Mouse (Mus musculus) mouse trophoblast stem cell (cell line): Measurements from ENCODE around the gene Bloc1s1.

Experiments
- in situ Hi-C, 2 experiments: fragments of 300-500 bp; cut with MseI, MboI; formaldehyde crosslinking; loops; 2 replicates in 1 of 2; 3 replicates in 1 of 2; pipeline ENCODE4 v1.15.1; 2025

Gene Bloc1s1

DNA sequence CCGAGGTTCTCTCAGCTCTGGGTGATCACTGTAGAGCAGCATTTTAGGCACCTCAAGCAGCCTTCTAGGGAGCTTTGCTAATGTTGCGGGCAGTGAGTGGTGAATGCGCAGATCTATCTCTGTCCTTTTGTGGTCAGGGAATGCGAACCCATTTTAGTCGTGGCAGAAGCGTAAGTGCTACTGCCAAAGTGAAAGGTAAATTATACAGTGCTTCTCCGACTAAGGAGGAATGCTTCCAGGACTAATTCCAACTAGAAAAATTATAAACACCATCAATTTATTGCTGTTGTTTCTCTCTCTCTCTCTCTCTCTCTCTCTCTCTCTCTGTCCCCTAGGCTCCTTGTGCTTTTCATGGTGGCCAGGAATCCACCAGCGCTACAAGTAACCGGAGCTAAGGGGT, at the start of gene Bloc1s1:
TSS of gene Bloc1s1 (minus strand) at position 101 of the 400 bp plus-strand sequence.
- in situ Hi-C loops: no loop called here

DNA sequence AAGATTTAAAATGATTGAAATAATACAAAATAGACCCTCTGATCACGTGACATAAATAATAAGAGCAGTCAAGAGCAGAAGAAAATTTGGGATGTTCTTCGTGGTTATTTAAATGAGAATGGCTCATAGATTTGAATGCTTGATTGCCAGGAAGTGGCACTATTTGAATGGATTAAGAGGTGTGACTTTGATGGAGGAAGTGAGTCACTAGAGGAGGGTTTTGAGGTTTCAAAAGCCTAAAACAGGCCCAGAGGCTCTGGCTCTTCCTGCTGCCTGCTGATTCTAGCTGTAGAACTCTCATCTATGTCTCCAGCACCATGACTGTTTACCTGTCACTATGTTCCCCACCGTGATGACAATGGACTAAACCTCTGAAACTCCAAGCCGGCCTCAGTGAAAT, 49.0 kb upstream of the Bloc1s1 start:
- in situ Hi-C loops: loop anchor here in 1 of 2 experiments (10.0 kb wide), 1 partner anchor 58 kb away; no protein-coding TSS in a partner anchor

- in situ Hi-C loops: loop anchor here in 1 of 2 experiments (10.0 kb wide), 1 partner anchor 56 kb away; no protein-coding TSS in a partner anchor
Measured at GRCm38 (mm10) chr10:128970740-128971250, 47.0 kb upstream of the Bloc1s1 start.

DNA sequence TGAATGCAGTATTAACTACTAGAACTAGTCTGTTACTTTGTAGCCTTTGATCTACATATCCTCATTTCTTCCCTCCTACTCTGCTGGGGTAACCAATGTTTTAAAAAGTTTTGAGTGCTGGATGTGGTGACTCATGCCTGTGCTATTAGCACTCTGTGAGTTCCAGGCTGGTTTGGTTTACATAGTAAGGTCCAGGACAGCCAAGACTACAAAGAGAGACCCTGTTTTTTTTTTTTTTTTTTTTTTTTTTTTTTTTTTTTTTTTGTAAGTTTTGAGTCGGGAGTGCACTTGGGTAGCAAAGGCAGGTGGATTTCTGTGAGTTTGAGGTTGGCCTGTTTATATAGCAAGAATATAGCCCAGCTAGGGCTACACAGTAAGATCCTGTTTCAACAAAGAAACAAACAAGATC, 44.5 kb upstream of the Bloc1s1 start:
- in situ Hi-C loops: no loop called here

DNA sequence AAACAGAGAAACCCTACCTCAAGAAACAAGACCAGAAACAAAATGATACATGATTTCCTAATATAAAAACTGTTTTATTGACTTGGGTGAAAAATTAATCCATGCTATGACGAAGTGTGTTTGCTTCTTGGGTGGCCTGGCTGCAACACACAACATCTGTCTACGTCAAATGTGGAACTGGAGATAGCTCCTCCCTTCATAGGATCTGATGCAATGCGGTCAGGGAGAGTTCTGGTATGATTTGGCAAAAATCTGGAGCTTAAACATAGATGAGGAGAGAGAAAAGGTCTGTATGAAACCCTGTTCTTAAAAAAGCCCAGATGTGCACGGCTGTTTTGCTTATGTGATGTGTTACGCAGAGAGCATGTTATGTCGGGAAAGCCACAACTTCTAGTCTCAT, 42.0 kb upstream of the Bloc1s1 start:
- in situ Hi-C loops: no loop called here

DNA sequence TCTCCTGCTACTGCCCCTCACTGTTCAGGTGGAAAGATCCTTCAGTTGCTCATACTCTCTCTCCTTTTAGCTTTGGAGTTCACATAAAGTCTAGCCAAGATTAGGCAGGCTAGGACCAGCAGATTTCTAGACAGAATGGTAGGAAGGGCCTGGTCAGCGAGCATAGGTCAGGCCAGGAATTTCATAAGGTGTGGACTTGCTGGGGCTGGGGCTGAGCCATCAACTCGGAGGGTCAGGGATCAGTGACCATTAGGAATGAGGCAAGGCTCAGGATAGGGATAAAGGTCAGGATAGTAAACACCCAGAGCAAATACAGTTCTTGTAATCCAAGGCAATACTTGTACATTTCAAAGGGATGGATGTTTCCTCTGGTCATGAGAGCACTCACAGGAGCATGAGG, 41.1 kb upstream of the Bloc1s1 start:
- in situ Hi-C loops: no loop called here

DNA sequence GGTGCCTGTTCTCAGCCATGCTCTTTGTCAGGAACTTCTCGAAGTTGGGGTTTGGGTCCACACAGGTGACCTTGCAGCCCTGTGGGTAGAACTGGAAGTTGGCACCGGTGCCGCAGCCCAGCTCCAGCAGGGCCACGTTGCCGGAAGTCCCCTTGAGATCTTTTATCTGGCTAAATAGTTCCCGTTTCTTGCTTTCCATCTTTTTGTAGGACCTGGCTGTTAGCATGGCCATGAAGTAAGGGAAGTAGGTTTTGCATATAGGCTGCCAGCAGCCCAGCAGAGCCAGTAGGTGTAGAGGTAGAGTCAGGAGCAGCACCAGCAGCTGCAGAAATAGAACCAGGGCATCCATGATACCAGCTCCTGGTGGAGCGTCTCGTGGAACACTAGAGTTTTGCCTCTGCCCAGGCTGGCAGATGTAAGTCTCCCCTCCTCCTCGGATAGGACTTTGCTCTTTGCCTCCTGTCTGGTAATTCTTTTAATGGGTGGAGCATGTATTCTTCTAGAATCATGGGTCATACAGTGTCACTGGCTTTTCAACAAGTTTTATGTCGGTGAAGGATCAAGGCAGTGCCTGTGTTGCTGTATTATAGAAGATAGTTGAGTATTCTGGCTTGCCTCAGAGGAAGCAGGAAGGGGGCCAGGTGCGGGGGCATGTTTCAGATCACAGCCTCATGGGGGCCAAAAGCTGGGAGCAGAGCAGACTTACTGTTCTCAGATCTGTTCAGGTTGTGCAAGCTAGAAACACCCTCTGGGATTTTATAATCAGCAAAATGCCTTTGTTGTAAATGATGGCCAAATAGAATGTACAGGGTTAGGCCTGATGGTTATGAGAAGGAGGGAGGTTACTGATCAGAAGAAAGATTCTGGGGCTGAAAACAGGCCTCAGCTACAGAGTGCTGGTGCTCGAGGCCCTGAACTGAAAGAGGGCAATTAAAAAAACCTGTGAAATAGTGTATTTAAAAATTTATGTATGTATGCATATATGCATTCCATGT, 37.1 kb upstream of the Bloc1s1 start, which contains the start of gene Mettl7b:
TSS of gene Mettl7b (minus strand) at position 399 of the 995 bp plus-strand sequence.
- in situ Hi-C loops: no loop called here

DNA sequence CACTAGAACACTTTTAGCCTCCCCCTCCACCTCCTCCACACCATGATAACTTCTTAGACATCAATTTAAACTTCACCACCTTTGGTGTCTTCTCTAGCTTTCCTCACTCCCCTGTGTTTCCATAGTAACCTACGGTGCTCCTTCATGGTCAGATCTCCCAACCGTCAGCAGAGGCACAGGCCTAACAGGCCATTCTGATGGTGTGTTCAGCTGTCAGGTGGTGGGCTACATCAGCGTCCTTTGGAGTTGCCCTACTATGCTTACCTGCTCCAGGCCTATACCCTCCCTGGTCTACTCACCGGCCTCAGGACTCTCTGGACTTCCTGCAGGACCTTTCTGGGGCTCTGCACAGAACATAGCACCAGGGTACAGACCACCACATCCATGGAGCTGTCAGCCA, 36.3 kb upstream of the Bloc1s1 start:
- in situ Hi-C loops: no loop called here

DNA sequence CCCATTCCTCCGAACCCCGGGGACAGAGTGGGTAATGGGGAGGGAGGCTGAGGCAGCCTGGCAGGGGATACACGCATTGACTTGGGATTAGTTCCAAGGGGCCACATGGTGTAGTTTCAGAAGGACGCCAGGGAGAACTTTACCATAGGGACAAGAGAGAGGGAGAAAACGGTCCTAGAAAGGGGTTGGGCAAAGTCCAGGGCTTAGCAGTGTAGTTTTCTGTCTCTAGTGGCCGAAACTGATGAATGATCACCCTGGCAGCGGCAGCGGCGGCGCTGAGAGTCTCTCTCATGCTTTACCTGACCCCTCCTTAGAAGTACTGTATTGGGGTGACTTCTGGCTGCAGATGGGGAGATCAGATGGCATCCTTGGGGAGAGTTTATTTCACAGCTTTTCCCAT, 34.5 kb upstream of the Bloc1s1 start:
- in situ Hi-C loops: no loop called here

DNA sequence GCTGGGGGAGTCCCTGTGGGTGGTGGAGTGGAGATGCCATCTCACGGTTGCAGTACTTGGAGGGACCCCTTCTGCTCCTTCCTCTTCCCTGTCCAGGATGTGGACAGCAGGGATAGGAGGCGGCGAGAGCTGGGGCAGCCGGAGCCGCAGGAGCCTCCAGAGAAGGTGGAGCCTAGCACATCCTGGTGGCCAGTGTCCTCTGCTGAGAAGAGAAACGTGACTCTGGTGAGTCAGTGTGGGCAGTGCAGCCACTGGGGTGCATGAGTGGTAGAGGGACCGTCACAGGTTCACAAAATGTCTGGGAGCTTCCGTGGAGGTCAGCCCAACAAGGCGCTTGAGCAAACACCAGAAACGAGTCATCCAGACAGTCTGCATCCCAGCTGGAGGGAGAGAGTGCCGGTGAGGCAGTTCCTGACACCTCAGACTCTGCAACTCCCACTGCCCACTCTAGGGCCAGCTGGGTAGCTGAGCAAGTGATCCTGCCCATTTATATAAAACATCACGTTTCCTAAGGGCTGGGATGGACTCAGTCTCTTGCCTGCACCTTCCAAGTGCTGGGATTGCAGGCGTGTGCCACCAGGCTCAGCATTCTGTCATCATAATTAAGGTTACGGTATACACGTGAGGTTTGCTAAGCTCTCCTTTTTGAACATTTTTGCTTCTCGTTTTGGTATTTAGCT, 26.5 kb upstream of the Bloc1s1 start:
- in situ Hi-C loops: no loop called here

DNA sequence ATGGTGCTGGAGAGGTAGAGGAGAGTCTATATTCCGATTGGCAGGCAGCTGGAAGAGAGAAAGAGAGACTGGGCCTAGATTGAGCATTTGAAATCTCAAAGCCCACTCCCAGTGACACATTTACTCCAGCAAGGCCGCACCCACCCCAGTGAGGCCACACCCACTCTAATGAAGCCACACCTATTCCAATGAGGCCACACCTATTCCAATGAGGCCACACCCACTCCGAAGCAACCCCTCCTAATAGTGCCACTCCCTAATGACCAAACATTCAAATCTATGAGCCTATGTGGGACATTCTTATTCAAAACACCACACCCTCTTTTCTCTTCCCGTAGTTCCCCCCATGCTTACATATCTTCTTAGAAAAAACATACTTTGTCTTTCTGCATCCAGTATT, 23.7 kb upstream of the Bloc1s1 start:
- in situ Hi-C loops: no loop called here

DNA sequence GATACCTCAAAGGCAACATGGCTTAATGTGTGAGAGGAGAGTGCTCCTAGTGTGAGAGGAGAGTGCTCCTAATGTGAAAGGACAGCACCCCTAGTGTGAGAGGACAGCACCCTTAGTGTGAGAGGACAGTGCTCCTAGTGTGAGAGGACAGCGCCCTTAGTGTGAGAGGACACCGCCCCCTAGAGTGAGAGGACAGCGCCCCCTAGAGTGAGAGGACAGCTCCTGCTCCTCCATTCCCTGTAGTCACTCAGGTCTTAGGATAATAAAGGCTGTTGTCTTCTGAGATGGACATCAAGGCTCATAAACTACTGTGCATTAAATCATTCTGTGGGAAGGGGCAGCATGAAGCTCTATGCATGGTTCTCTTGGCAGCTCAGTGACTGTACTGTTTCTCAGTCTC, 21.8 kb upstream of the Bloc1s1 start:
- in situ Hi-C loops: no loop called here

DNA sequence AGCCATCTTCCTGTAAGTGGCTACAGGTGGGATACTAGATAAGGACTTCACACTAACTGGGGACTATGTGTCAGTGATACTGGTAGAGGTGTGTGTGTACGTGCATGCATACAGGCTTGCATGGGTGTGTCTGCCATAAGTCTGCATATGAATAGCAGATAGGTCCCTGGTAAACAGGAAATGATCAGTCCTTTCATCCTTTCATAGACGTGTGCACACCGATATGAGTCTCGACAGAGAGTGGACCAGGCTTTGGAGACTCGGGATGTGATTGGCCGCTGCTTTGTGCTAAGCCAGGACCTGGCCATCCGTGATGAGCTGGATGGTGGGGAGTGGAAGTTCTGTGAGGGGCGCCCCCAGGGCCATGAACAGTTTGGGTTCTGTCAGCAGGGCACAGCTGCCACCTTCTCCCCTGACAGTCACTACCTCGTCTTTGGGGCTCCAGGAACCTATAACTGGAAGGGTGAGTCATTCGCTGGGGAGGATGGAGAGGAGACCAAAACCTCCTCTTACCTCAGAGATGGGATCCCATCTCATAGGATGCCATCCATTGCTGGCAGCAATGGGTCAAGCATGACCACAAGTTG, 16.7 kb upstream of the Bloc1s1 start:
- in situ Hi-C loops: loop anchor here in 1 of 2 experiments (5.0 kb wide), 1 partner anchor 37 kb away; no protein-coding TSS in a partner anchor

DNA sequence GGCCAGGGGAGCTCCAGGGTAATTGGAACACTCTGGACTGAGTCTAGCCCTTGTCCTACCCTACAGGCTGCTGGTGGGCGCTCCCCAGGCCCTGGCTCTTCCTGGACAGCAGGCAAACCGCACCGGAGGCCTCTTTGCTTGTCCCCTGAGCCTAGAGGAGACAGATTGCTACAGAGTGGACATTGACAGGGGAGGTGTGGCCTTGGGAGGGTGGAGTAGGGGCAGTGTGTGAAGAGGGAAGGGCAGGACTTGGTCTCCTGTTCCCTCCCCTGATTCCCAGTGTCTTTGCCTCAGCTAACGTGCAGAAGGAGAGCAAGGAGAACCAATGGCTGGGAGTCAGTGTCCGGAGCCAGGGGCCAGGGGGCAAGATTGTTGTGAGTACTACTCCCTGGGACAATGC, 15.1 kb upstream of the Bloc1s1 start:
- in situ Hi-C loops: no loop called here

GRCm38 (mm10) chr10:128938457-128938856, 14.6 kb upstream of the Bloc1s1 start:
- in situ Hi-C loops: no loop called here

GRCm38 (mm10) chr10:128937756-128938390, 14.0 kb upstream of the Bloc1s1 start:
- in situ Hi-C loops: no loop called here

DNA sequence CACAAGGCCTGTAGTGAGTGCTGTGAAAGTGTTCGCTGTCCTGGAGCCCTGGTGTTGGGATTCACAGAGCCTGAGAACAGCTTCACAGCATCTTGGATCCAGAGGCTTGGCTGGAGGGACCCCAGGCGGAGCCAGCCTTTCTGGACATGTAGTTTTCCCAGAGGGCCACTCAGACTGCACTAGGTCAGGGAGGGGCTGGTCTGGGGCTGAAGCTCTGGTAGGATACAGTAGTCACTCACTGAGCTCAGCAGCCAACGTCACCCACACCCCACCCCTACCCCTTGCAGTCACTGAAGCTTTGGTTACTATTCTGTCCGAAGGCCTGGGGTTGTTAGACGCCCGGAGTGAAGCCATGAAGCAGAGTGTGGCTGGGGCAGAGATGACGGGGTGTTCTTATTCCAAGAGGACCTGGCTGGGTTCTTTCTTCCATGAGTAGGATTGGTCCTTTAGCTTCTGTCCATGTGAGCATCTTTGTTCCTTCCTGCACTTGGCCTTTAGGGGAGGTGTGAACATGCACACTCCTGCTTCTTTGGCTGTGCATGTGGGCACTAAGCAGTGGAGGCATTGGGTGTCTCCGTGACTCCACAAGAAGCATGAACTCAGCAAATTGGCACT, 12.1 kb upstream of the Bloc1s1 start:
- in situ Hi-C loops: no loop called here

DNA sequence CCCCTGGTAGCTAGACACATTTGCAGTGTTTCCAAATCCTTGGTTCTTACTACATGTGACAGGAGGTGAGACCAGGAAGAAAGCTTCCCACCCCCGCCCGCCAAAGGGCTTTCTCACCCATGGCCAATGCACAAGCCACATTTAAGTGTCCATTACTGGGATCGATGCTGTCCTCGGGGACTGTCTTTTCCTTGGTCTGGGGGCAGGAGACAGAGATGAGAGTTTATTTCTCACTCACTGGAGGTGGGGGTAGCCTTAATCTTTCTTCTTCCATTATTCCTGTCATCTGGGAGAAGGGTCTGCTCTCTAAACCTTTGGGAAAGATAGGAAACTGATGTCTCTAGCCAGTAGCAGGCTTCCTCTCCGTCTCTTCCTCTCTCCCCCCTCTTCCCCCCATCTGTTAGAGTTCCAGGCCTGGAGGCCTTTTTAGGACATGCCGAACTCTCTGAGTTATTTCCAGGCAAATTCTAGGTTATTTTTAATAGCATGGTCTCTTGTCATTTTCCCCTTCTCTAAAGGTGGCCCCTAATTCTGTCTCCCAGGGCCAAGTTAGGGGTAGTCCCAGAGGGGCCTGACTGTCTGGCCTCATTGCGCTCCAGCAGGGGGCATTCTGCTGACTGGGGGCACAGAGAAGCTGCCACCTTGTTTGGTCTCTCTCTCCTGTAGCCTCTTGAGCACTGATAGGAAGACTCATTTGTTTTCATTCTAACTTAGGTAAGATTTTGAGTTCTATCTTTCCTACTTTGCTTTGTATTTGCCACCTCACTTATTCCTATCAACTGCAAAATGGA, 11.4 kb upstream of the Bloc1s1 start:
- in situ Hi-C loops: no loop called here

DNA sequence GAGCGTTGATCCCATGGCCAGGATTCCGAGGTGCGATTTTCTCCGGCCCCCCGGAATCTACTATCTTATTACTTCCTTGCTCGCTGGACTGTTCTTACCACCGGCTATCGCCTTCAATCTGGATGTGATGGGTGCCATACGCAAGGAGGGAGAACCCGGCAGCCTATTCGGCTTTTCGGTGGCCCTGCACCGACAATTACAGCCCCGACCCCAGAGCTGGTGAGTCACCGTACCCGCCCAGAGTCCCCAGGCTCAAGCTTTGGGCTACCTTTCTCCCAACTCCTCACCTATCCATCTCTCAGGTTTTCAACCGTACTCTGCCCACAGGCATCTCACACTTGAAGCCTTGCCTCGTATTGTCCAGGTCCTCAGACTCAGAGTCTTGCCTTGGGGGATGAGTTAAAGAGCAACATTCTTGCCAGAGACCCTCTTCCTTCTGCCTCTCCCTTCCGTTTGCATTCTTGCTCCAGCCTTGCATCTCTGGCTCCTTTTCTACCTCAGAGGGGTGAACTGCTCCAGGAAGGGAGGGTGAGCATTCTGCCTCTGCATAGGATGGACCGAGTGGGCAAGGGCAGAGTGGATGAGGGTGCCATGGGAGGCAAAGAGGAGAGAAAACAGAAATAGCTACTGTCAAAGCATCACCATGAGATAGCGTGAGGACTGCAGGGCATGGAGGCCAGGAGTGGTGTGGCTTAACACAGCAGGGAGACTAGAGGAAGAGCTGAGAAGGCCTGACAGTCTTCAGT, 10.3 kb upstream of the Bloc1s1 start:
- in situ Hi-C loops: no loop called here
